Mouse (Mus musculus): ENCODE results near the gene Fads2. TPM values are rescaled to one million over a fixed set of nuclear protein-coding genes. Genes with fewer than 3 reads are reported as not detected.
A peak's percentile ranks its signal among the peaks of the same experiment; 100 is the strongest.

Gene Fads2
- polyA plus RNA-seq, 1 experiment from 2014 or later, result 256 TPM

- Histone ChIP-seq H3K9me3 (replicated peaks; ENCODE audit: control insufficient read depth, low read length, poor library complexity, severe bottlenecking) (no peaks in the 10 kb centered on the region), H3K27me3 (ENCODE audit: control insufficient read depth, insufficient read depth, low read depth, low read length) (no peaks in the 10 kb centered on the region), H3K9ac (ENCODE audit: low read depth, low read length) (no peak overlapping the region), H3K4me2 (ENCODE audit: low read length) (no peak overlapping the region), H3K36me3 (ENCODE audit: control insufficient read depth, insufficient read depth, low read length) (no peaks in the 10 kb centered on the region), H3K4me3 (ENCODE audit: low read depth, low read length) (no peak overlapping the region), H3K4me1 (ENCODE audit: control insufficient read depth, insufficient read depth, low read length) (no peaks in the 10 kb centered on the region; the same call in 1 of the 2 replicates), H3K27ac (ENCODE audit: low read length) (no peak overlapping the region)
- 66% methylated on average over 5 of the region's 5 CpGs for WGBS
- ATAC-seq, result no peak
Observed at GRCm38 (mm10) chr19:10034356-10034755, 67.2 kb downstream of the Fads2 start.

GRCm38 (mm10) chr19:10033211-10033973, 68.2 kb downstream of the Fads2 start:
- 33% methylated on average over 8 of the region's 8 CpGs for WGBS
- Histone ChIP-seq H3K27ac (ENCODE audit: low read length) (no peak overlapping the region), H3K9me3 (replicated peaks; ENCODE audit: control insufficient read depth, low read length, poor library complexity, severe bottlenecking) (no peaks in the 10 kb centered on the region), H3K9ac (ENCODE audit: low read depth, low read length) (no peak overlapping the region), H3K4me3 (ENCODE audit: low read depth, low read length) (no peak overlapping the region), H3K36me3 (ENCODE audit: control insufficient read depth, insufficient read depth, low read length) (no peaks in the 10 kb centered on the region), H3K4me2 (ENCODE audit: low read length) (no peak overlapping the region), H3K4me1 (ENCODE audit: control insufficient read depth, insufficient read depth, low read length) (no peaks in the 10 kb centered on the region), H3K27me3 (ENCODE audit: control insufficient read depth, insufficient read depth, low read depth, low read length) (no peaks in the 10 kb centered on the region)
- peak; percentile 56 for ATAC-seq

- no peak overlapping the region for H3K4me2 ChIP-seq (ENCODE audit: low read length)
- H3K9me3 ChIP-seq (replicated peaks; ENCODE audit: control insufficient read depth, low read length, poor library complexity, severe bottlenecking), result no peaks in the 10 kb centered on the region
- H3K36me3 ChIP-seq (ENCODE audit: control insufficient read depth, insufficient read depth, low read length), result no peaks in the 10 kb centered on the region
- H3K4me1 ChIP-seq (ENCODE audit: control insufficient read depth, insufficient read depth, low read length), result no peaks in the 10 kb centered on the region
- H3K9ac ChIP-seq (ENCODE audit: low read depth, low read length), result no peak overlapping the region
- H3K27ac ChIP-seq (ENCODE audit: low read length), result no peak overlapping the region
- H3K4me3 ChIP-seq (ENCODE audit: low read depth, low read length), result no peak overlapping the region
- no peaks in the 10 kb centered on the region for H3K27me3 ChIP-seq (ENCODE audit: control insufficient read depth, insufficient read depth, low read depth, low read length)
- WGBS, result 94% methylated on average over 2 of the region's 2 CpGs
- no peak for ATAC-seq
Observed at GRCm38 (mm10) chr19:10029746-10030145, 71.8 kb downstream of the Fads2 start.

- H3K27me3 ChIP-seq (ENCODE audit: control insufficient read depth, insufficient read depth, low read depth, low read length), result no peaks in the 10 kb centered on the region
- H3K4me3 ChIP-seq (ENCODE audit: low read depth, low read length), result no peak overlapping the region
- peak; percentile 61 for ATAC-seq
- H3K4me1 ChIP-seq (ENCODE audit: control insufficient read depth, insufficient read depth, low read length), result no peaks in the 10 kb centered on the region
- 28% methylated on average over 8 of the region's 8 CpGs for WGBS
- no peaks in the 10 kb centered on the region for H3K36me3 ChIP-seq (ENCODE audit: control insufficient read depth, insufficient read depth, low read length)
- peak overlapping the region; percentile 50 for H3K27ac ChIP-seq (ENCODE audit: low read length)
- H3K9ac ChIP-seq (ENCODE audit: low read depth, low read length), result no peak overlapping the region
- no peaks in the 10 kb centered on the region for H3K9me3 ChIP-seq (replicated peaks; ENCODE audit: control insufficient read depth, low read length, poor library complexity, severe bottlenecking)
- H3K4me2 ChIP-seq (ENCODE audit: low read length), result no peak overlapping the region
Observed at GRCm38 (mm10) chr19:10025169-10025875, 76.2 kb downstream of the Fads2 start.

GRCm38 (mm10) chr19:10023304-10023758, 78.2 kb downstream of the Fads2 start:
- H3K36me3 ChIP-seq (ENCODE audit: control insufficient read depth, insufficient read depth, low read length), result no peaks in the 10 kb centered on the region
- H3K4me2 ChIP-seq (ENCODE audit: low read length), result no peak overlapping the region
- H3K27ac ChIP-seq (ENCODE audit: low read length), result peak overlapping the region; percentile 17; the same call in 1 of the 2 replicates
- H3K27me3 ChIP-seq (ENCODE audit: control insufficient read depth, insufficient read depth, low read depth, low read length), result no peaks in the 10 kb centered on the region
- 70% methylated on average over 9 of the region's 9 CpGs for WGBS
- no peak overlapping the region for H3K4me3 ChIP-seq (ENCODE audit: low read depth, low read length)
- no peak overlapping the region for H3K9ac ChIP-seq (ENCODE audit: low read depth, low read length)
- ATAC-seq, result no peak
- H3K9me3 ChIP-seq (replicated peaks; ENCODE audit: control insufficient read depth, low read length, poor library complexity, severe bottlenecking), result no peaks in the 10 kb centered on the region
- H3K4me1 ChIP-seq (ENCODE audit: control insufficient read depth, insufficient read depth, low read length), result peaks cover 11% of the 10 kb centered on the region

- no peaks in the 10 kb centered on the region for H3K9me3 ChIP-seq (replicated peaks; ENCODE audit: control insufficient read depth, low read length, poor library complexity, severe bottlenecking)
- WGBS, result 60% methylated on average over 5 of the region's 5 CpGs
- no peaks in the 10 kb centered on the region for H3K36me3 ChIP-seq (ENCODE audit: control insufficient read depth, insufficient read depth, low read length)
- H3K4me3 ChIP-seq (ENCODE audit: low read depth, low read length), result no peak overlapping the region
- H3K9ac ChIP-seq (ENCODE audit: low read depth, low read length), result no peak overlapping the region
- H3K4me1 ChIP-seq (ENCODE audit: control insufficient read depth, insufficient read depth, low read length), result peaks cover 12% of the 10 kb centered on the region
- 0 out of 2 replicates have a peak overlapping the region, but pooled peaks have one; percentile 17 for H3K27ac ChIP-seq (ENCODE audit: low read length)
- H3K27me3 ChIP-seq (ENCODE audit: control insufficient read depth, insufficient read depth, low read depth, low read length), result no peaks in the 10 kb centered on the region
- H3K4me2 ChIP-seq (ENCODE audit: low read length), result no peak overlapping the region
- ATAC-seq, result no peak
Observed at GRCm38 (mm10) chr19:10022414-10023303, 78.9 kb downstream of the Fads2 start.

- 95% methylated on average over 2 of the region's 2 CpGs for WGBS
Observed at GRCm38 (mm10) chr19:10021981-10022380, 79.6 kb downstream of the Fads2 start.

GRCm38 (mm10) chr19:10019214-10019760, 82.3 kb downstream of the Fads2 start:
- Histone ChIP-seq H3K9ac (ENCODE audit: low read depth, low read length) (peak overlapping the region; percentile 79), H3K9me3 (replicated peaks; ENCODE audit: control insufficient read depth, low read length, poor library complexity, severe bottlenecking) (no peaks in the 10 kb centered on the region), H3K4me3 (ENCODE audit: low read depth, low read length) (peak overlapping the region; percentile 65), H3K4me1 (ENCODE audit: control insufficient read depth, insufficient read depth, low read length) (peaks cover 12% of the 10 kb centered on the region), H3K36me3 (ENCODE audit: control insufficient read depth, insufficient read depth, low read length) (no peaks in the 10 kb centered on the region), H3K4me2 (ENCODE audit: low read length) (peak overlapping the region; percentile 75), H3K27me3 (ENCODE audit: control insufficient read depth, insufficient read depth, low read depth, low read length) (no peaks in the 10 kb centered on the region), H3K27ac (ENCODE audit: low read length) (no peak overlapping the region)
- 73% methylated on average over 4 of the region's 4 CpGs for WGBS
- no peak for ATAC-seq

More at GRCm38 (mm10) chr19:10021981-10022380, 79.6 kb downstream of the Fads2 start:
- H3K9me3 ChIP-seq (replicated peaks; ENCODE audit: control insufficient read depth, low read length, poor library complexity, severe bottlenecking), result no peaks in the 10 kb centered on the region
- no peak overlapping the region for H3K27ac ChIP-seq (ENCODE audit: low read length)
- no peak for ATAC-seq
- H3K4me1 ChIP-seq (ENCODE audit: control insufficient read depth, insufficient read depth, low read length), result peaks cover 12% of the 10 kb centered on the region
- H3K4me2 ChIP-seq (ENCODE audit: low read length), result no peak overlapping the region
- no peak overlapping the region for H3K9ac ChIP-seq (ENCODE audit: low read depth, low read length)
- no peaks in the 10 kb centered on the region for H3K36me3 ChIP-seq (ENCODE audit: control insufficient read depth, insufficient read depth, low read length)
- H3K4me3 ChIP-seq (ENCODE audit: low read depth, low read length), result no peak overlapping the region
- no peaks in the 10 kb centered on the region for H3K27me3 ChIP-seq (ENCODE audit: control insufficient read depth, insufficient read depth, low read depth, low read length)
